Mouse (Mus musculus) hindbrain, embryonic 11.5 days (tissue): Measurements from ENCODE around the gene Npas3. TPM values are rescaled to one million over a fixed set of nuclear protein-coding genes. Genes with fewer than 3 reads are reported as not detected.

ENCODE experiments used
- ATAC-seq: fragments of 200-750 bp; cut with Nextera tagmentation; 2 replicates; pipeline ENCODE4 v1.8.0; 2017; ENCODE audit warnings: mild to moderate bottlenecking, moderate TSS enrichment, moderate library complexity; ENCODE audit not compliant: low FRiP score
- DNase-seq: peaks from one replicate; pipeline ENCODE4 v3.0.0-alpha.2; 2015; ENCODE audit warnings: low spot score
- H3K27ac ChIP-seq: fragments of 300-500 bp; sonication (generic); 2 replicates; pipeline ENCODE4 v1.5.1; 2014; ENCODE audit warnings: mild to moderate bottlenecking, low read depth, low read length
- H3K27me3 ChIP-seq: fragments of 300-500 bp; sonication (generic); 2 replicates; pipeline ENCODE4 v1.6.1; 2014; ENCODE audit warnings: mild to moderate bottlenecking, low read length, moderate library complexity, mixed read lengths; ENCODE audit not compliant: control insufficient read depth, insufficient read depth
- H3K36me3 ChIP-seq: fragments of 300-500 bp; sonication (generic); 2 replicates; pipeline ENCODE4 v1.6.1; 2014; ENCODE audit warnings: mild to moderate bottlenecking, low read length, moderate library complexity, mixed read lengths; ENCODE audit not compliant: control insufficient read depth, insufficient read depth
- H3K4me1 ChIP-seq: fragments of 300-500 bp; sonication (generic); replicated peaks from 2 replicates; pipeline ENCODE4 v1.6.1; 2014; ENCODE audit warnings: low read length, mixed read lengths; ENCODE audit not compliant: control insufficient read depth, insufficient read depth
- H3K4me2 ChIP-seq: fragments of 300-500 bp; sonication (generic); replicated peaks from 2 replicates; pipeline ENCODE4 v1.6.1; 2014; ENCODE audit warnings: mild to moderate bottlenecking, low read depth, low read length
- H3K4me3 ChIP-seq: fragments of 300-500 bp; sonication (generic); 2 replicates; pipeline ENCODE4 v1.5.1; 2014; ENCODE audit warnings: low read depth, low read length
- H3K9ac ChIP-seq: fragments of 300-500 bp; sonication (generic); 2 replicates; pipeline ENCODE4 v1.6.1; 2014; ENCODE audit warnings: low read depth, low read length
- H3K9me3 ChIP-seq: fragments of 300-500 bp; sonication (generic); 2 replicates; pipeline ENCODE4 v1.6.1; 2016; ENCODE audit warnings: low read length; ENCODE audit not compliant: control insufficient read depth
- whole genome bisulfite sequencing: fragments of 180-500 bp; shearing (Covaris S2); extraction: QIAGEN DNeasy Blood & Tissue Kit; methylation state at CpG from one replicate; pipeline ENCODE4 v1.1.7; 2014; 5-methylcytosine and 5-hydroxymethylcytosine counted together
- polyA plus RNA-seq: library from polyadenylated mRNA; unstranded; fragments of >200 nt; fragmentation: Nextera tagmentation; extraction: Ambion mirVana; gene quantifications from 2 replicates; pipeline ENCODE4 v1.2.1, GENCODE M21; 2014

The Npas3 gene
- 14.3 and 19.7 TPM in 2 replicates for polyA plus RNA-seq

GRCm38 (mm10) chr12:53248101-53248727 lies at the start of gene Npas3:
Gene Npas3 (plus strand): TSS chr12:53248677.
- ATAC-seq (peak; percentile 81), DNase-seq (peak; percentile 84)
- WGBS = 1% methylated on average over 55 of the region's 62 CpGs
- H3K4me3 ChIP-seq = peak within 1 kb of the TSS; percentile 86
- peaks cover 11% of the 10 kb centered on the region for H3K4me1 ChIP-seq
- H3K9me3 ChIP-seq = no peaks in the 10 kb centered on the region
- peak within 1 kb of the TSS; percentile 98 for H3K27ac ChIP-seq
- H3K4me2 ChIP-seq = peak within 1 kb of the TSS; percentile 79
- H3K9ac ChIP-seq = peak within 1 kb of the TSS; percentile 93
- H3K36me3 ChIP-seq = no peaks in the 10 kb centered on the region
- no peaks in the 10 kb centered on the region; the same call in 1 of the 2 replicates for H3K27me3 ChIP-seq

- 95% methylated on average over 15 of the region's 15 CpGs for WGBS
Observed at GRCm38 (mm10) chr12:53217141-53217540, 31.3 kb upstream of the Npas3 start.

GRCm38 (mm10) chr12:53222742-53223141 lies 25.7 kb upstream of the Npas3 start:
- Histone ChIP-seq H3K27me3 (no peaks in the 10 kb centered on the region), H3K27ac (no peak overlapping the region), H3K9ac (no peak overlapping the region), H3K4me3 (no peak overlapping the region), H3K4me2 (no peak overlapping the region), H3K4me1 (no peaks in the 10 kb centered on the region), H3K36me3 (no peaks in the 10 kb centered on the region), H3K9me3 (no peaks in the 10 kb centered on the region)
- whole genome bisulfite sequencing = 66% methylated on average over 4 of the region's 4 CpGs
- ATAC-seq (no peak), DNase-seq (peak; percentile 49)

More at GRCm38 (mm10) chr12:53217141-53217540, 31.3 kb upstream of the Npas3 start:
- H3K4me1 ChIP-seq = no peaks in the 10 kb centered on the region
- H3K4me2 ChIP-seq = no peak overlapping the region
- no peak for DNase-seq
- H3K9me3 ChIP-seq = no peaks in the 10 kb centered on the region
- H3K4me3 ChIP-seq = no peak overlapping the region
- no peaks in the 10 kb centered on the region for H3K27me3 ChIP-seq
- no peak for ATAC-seq
- no peaks in the 10 kb centered on the region for H3K36me3 ChIP-seq
- no peak overlapping the region for H3K9ac ChIP-seq
- H3K27ac ChIP-seq = no peak overlapping the region

GRCm38 (mm10) chr12:53227356-53227755 lies 21.1 kb upstream of the Npas3 start:
- Histone ChIP-seq H3K4me2 (no peak overlapping the region), H3K27ac (no peak overlapping the region), H3K9me3 (no peaks in the 10 kb centered on the region), H3K4me1 (no peaks in the 10 kb centered on the region), H3K4me3 (no peak overlapping the region), H3K27me3 (no peaks in the 10 kb centered on the region), H3K9ac (no peak overlapping the region), H3K36me3 (no peaks in the 10 kb centered on the region)
- DNase-seq (no peak), ATAC-seq (no peak)
- 62% methylated on average over 4 of the region's 4 CpGs for WGBS

- H3K27me3 ChIP-seq = no peaks in the 10 kb centered on the region
- no peak for ATAC-seq
- H3K27ac ChIP-seq = no peak overlapping the region
- no peaks in the 10 kb centered on the region for H3K36me3 ChIP-seq
- H3K9me3 ChIP-seq = no peaks in the 10 kb centered on the region
- 86% methylated on average over 2 of the region's 2 CpGs for WGBS
- H3K4me3 ChIP-seq = no peak overlapping the region
- no peak overlapping the region for H3K9ac ChIP-seq
- H3K4me2 ChIP-seq = no peak overlapping the region
- no peaks in the 10 kb centered on the region for H3K4me1 ChIP-seq
- DNase-seq = no peak
Observed at GRCm38 (mm10) chr12:53229419-53229818, 19.1 kb upstream of the Npas3 start.

GRCm38 (mm10) chr12:53246181-53246580 lies 2.3 kb upstream of the Npas3 start:
- peaks cover 11% of the 10 kb centered on the region for H3K4me1 ChIP-seq
- WGBS = under 1% methylated on average over 12 of the region's 12 CpGs
- peak overlapping the region; percentile 93 for H3K9ac ChIP-seq
- H3K27me3 ChIP-seq = no peaks in the 10 kb centered on the region; the same call in 1 of the 2 replicates
- peak overlapping the region; percentile 98 for H3K27ac ChIP-seq
- no peaks in the 10 kb centered on the region for H3K36me3 ChIP-seq
- no peaks in the 10 kb centered on the region for H3K9me3 ChIP-seq
- DNase-seq (peak; percentile 65), ATAC-seq (no peak)
- peak overlapping the region; percentile 79 for H3K4me2 ChIP-seq
- peak overlapping the region; percentile 86 for H3K4me3 ChIP-seq

- Histone ChIP-seq H3K9me3 (no peaks in the 10 kb centered on the region), H3K27ac (peak overlapping the region; percentile 98), H3K4me1 (peaks cover 11% of the 10 kb centered on the region), H3K4me3 (peak overlapping the region; percentile 86), H3K9ac (peak overlapping the region; percentile 93), H3K4me2 (peak overlapping the region; percentile 79), H3K27me3 (no peaks in the 10 kb centered on the region; the same call in 1 of the 2 replicates), H3K36me3 (no peaks in the 10 kb centered on the region)
- peak; percentile 45; the same call in 1 of the 2 replicates for ATAC-seq
- DNase-seq = peak; percentile 71
- under 1% methylated on average over 28 of the region's 28 CpGs for WGBS
Observed at GRCm38 (mm10) chr12:53246581-53247490, 1.6 kb upstream of the Npas3 start.

GRCm38 (mm10) chr12:53247491-53248035 lies 914 bp upstream of the Npas3 start:
- DNase-seq (no peak), ATAC-seq (peak; percentile 8)
- peak overlapping the region; percentile 93 for H3K9ac ChIP-seq
- peaks cover 11% of the 10 kb centered on the region for H3K4me1 ChIP-seq
- H3K27me3 ChIP-seq = no peaks in the 10 kb centered on the region; the same call in 1 of the 2 replicates
- H3K4me3 ChIP-seq = peak overlapping the region; percentile 86
- peak overlapping the region; percentile 79 for H3K4me2 ChIP-seq
- H3K9me3 ChIP-seq = no peaks in the 10 kb centered on the region
- WGBS = under 1% methylated on average over 24 of the region's 25 CpGs
- H3K36me3 ChIP-seq = no peaks in the 10 kb centered on the region
- H3K27ac ChIP-seq = peak overlapping the region; percentile 98
